In the genomic region with DNA sequence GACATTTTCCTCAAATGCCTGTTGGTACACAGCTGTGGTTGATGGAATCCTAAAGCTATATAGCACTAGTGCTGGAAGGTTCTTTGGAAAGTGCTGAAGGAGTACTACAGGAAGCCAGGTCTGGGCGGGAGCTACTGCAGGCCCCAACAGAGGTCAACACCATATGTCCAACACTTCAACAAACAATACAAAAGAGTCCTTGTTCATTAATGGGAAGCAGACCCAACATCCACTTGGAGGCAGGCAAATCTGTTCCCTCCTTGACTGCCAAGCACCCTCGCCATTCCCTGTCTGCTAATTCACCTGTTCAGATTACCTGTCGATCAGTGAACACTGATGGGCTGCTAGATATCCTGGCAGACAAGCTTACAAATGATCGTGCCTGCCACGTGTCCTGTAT, we compare ENCODE assay signal across 29 mouse cellular contexts.
"Had no signal": no experiment of that assay in that cellular context is flagged by ENCODE, and none has a peak within 500 bp of the region (broad histone marks: within the 10 kb centered on the region; RNA-seq: fewer than 3 reads in every experiment).

No protein-coding gene starts in this region.

- H3K4me2 ChIP-seq: heart, embryonic 11.5 days; heart, embryonic 13.5 days; heart, embryonic 15.5 days; hindbrain, embryonic 12.5 days; hindbrain, embryonic 14.5 days; kidney, embryonic 15.5 days; limb, embryonic 12.5 days; liver, embryonic 11.5 days; liver, embryonic 13.5 days; liver, embryonic 15.5 days had no signal

- H3K36me3 ChIP-seq: heart, embryonic 13.5 days; heart, embryonic 15.5 days; hindbrain, embryonic 12.5 days; kidney, embryonic 15.5 days; limb, embryonic 12.5 days; liver, embryonic 13.5 days; liver, embryonic 15.5 days had no signal

- H3K27ac ChIP-seq: heart, adult 2 months; heart, embryonic 13.5 days; heart, embryonic 15.5 days; hindbrain, embryonic 12.5 days; hindbrain, embryonic 14.5 days; hindbrain, postnatal 0 days; kidney, embryonic 15.5 days; kidney, postnatal 0 days; limb, embryonic 12.5 days; liver, embryonic 13.5 days; liver, embryonic 15.5 days had no signal

- H3K27me3 ChIP-seq: heart, embryonic 15.5 days; hindbrain, embryonic 12.5 days; limb, embryonic 12.5 days; liver, embryonic 13.5 days; liver, embryonic 15.5 days had no signal

- H3K9ac ChIP-seq: heart, embryonic 13.5 days; heart, embryonic 15.5 days; hindbrain, embryonic 12.5 days; hindbrain, embryonic 14.5 days; kidney, embryonic 15.5 days; limb, embryonic 12.5 days; liver, embryonic 13.5 days; liver, embryonic 15.5 days; liver, postnatal 0 days had no signal

- H3K4me3 ChIP-seq: heart, adult 2 months; heart, embryonic 13.5 days; heart, embryonic 15.5 days; hindbrain, embryonic 12.5 days; kidney, embryonic 15.5 days; limb, embryonic 12.5 days; liver, embryonic 13.5 days; liver, embryonic 15.5 days had no signal

- ATAC-seq: hindbrain, postnatal 0 days; intestine, embryonic 16.5 days; liver, postnatal 0 days had no signal

- H3K4me1 ChIP-seq: kidney, embryonic 15.5 days; liver, embryonic 13.5 days; liver, embryonic 15.5 days had no signal

- DNase-seq: gastrocnemius, postnatal 14 days; gastrocnemius, postnatal 36 days; heart, adult 11 months; heart, adult 2 months; heart, postnatal 14 days; heart, postnatal 36 days; kidney, adult 11 months; kidney, adult 2 months; kidney, adult 9 months; kidney, postnatal 14 days; kidney, postnatal 36 days; layer of hippocampus, adult 9-11 months; layer of hippocampus, postnatal 36 days; left cerebral cortex, postnatal 4 days; liver; liver, embryonic 13.5 days; liver, postnatal 0 days had no signal

- H3K9me3 ChIP-seq: heart, embryonic 13.5 days; heart, embryonic 15.5 days; hindbrain, embryonic 12.5 days; kidney, embryonic 15.5 days; limb, embryonic 12.5 days; liver, embryonic 13.5 days; liver, embryonic 15.5 days had no signal
